Comparison of ENCODE assay signal across 8 mouse cellular contexts in the genomic region with DNA sequence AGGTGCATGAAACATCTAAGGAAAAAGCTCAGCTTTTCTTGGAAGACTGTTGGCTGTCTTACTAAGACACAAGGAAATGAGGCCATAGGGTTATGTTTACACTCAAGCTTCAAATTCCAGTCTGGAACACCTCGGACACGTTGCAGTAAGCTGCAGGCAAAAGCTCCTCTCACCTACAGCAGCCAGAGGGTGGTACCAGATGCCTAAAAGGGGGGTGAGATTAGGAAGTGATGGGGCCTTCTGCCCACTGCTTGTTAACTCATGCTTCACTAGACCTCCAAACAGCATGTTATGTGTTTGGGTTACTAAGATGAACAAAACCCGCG. TPM values are rescaled to one million over a fixed set of nuclear protein-coding genes. Genes with fewer than 3 reads are reported as not detected.
A peak's percentile ranks its signal among the peaks of the same experiment; 100 is the strongest.
DNase-seq lines count a peak whose midpoint lies in the region; ATAC-seq and TF ChIP-seq lines count a peak whose summit lies in the region.

No protein-coding gene starts in this region.

- H3K9me3 ChIP-seq in embryonic facial prominence, embryonic 14.5 days (ENCODE audit: control insufficient read depth, low read length): no peaks in the 10 kb centered on the region
- no peaks in the 10 kb centered on the region for H3K9me3 ChIP-seq in intestine, embryonic 16.5 days (ENCODE audit: control insufficient read depth, low read length)
- H3K9me3 ChIP-seq in neural tube, embryonic 12.5 days: no peaks in the 10 kb centered on the region

- no peak for DNase-seq in liver, adult 2 months (ENCODE audit: extremely low read depth, low read depth, low spot score)
- DNase-seq in liver: no peak
- DNase-seq in embryonic facial prominence, embryonic 14.5 days (ENCODE audit: low spot score): no peak
- DNase-seq in cerebellum, adult 8-10 months: no peak
- DNase-seq in cerebellum, adult 9-11 months: no peak
- no peak for DNase-seq in thymus, postnatal 10 days (ENCODE audit: low spot score in 2 of 2)

- peak overlapping the region; percentile 80 for H3K4me3 ChIP-seq in liver, adult 2 months (ENCODE audit: insufficient read depth, low read depth, low read length)
- peak overlapping the region; percentile 54 for H3K4me3 ChIP-seq in embryonic facial prominence, embryonic 14.5 days (ENCODE audit: low read depth, low read length)
- peak overlapping the region; percentile 58 for H3K4me3 ChIP-seq in intestine, embryonic 16.5 days (ENCODE audit: low read length)
- H3K4me3 ChIP-seq in neural tube, embryonic 12.5 days: peak overlapping the region; percentile 54

- peak overlapping the region; percentile 9; the same call in 1 of the 2 replicates for H3K27ac ChIP-seq in liver, adult 2 months (replicated peaks; ENCODE audit: insufficient read depth, low read depth, low read length)
- peak overlapping the region; percentile 93 for H3K27ac ChIP-seq in embryonic facial prominence, embryonic 14.5 days (replicated peaks; ENCODE audit: low read depth, low read length)
- peak overlapping the region; percentile 92 for H3K27ac ChIP-seq in intestine, embryonic 16.5 days (ENCODE audit: low read length)
- 0 out of 2 replicates have a peak overlapping the region, but pooled peaks have one; percentile 82 for H3K27ac ChIP-seq in neural tube, embryonic 12.5 days

- H3K4me1 ChIP-seq in liver, adult 2 months (ENCODE audit: control insufficient read depth, insufficient read depth, low read length): no peaks in the 10 kb centered on the region; the same call in 1 of the 2 replicates
- no peaks in the 10 kb centered on the region for H3K4me1 ChIP-seq in embryonic facial prominence, embryonic 14.5 days (ENCODE audit: control insufficient read depth, insufficient read depth, low read length)
- no peaks in the 10 kb centered on the region for H3K4me1 ChIP-seq in intestine, embryonic 16.5 days (ENCODE audit: control insufficient read depth, insufficient read depth, low read length)
- no peaks in the 10 kb centered on the region for H3K4me1 ChIP-seq in neural tube, embryonic 12.5 days

- H3K4me2 ChIP-seq in embryonic facial prominence, embryonic 14.5 days (ENCODE audit: low read depth, low read length): peak overlapping the region; percentile 49
- H3K4me2 ChIP-seq in intestine, embryonic 16.5 days (ENCODE audit: low read depth, low read length): peak overlapping the region; percentile 48; the same call in 1 of the 2 replicates
- peak overlapping the region; percentile 54 for H3K4me2 ChIP-seq in neural tube, embryonic 12.5 days (replicated peaks)

- TF ChIP-seq POLR2A in liver, adult 2 months (IDR thresholded peaks at IDR 0.05; ENCODE audit: extremely low read depth, insufficient read depth, low read length): no peak

- peaks cover 10% of the 10 kb centered on the region for H3K36me3 ChIP-seq in liver, adult 2 months (ENCODE audit: control insufficient read depth, insufficient read depth, low read length)
- peaks cover 10% of the 10 kb centered on the region; the same call in 1 of the 2 replicates for H3K36me3 ChIP-seq in embryonic facial prominence, embryonic 14.5 days (ENCODE audit: control insufficient read depth, insufficient read depth, low read length)
- no peaks in the 10 kb centered on the region for H3K36me3 ChIP-seq in intestine, embryonic 16.5 days (ENCODE audit: control insufficient read depth, insufficient read depth, low read length)
- no peaks in the 10 kb centered on the region for H3K36me3 ChIP-seq in neural tube, embryonic 12.5 days

- TF ChIP-seq CTCF in liver, adult 2 months (IDR thresholded peaks at IDR 0.05; ENCODE audit: low read depth, low read length): no peak

- peak overlapping the region; percentile 43; the same call in 1 of the 2 replicates for H3K9ac ChIP-seq in liver, adult 2 months (ENCODE audit: low read depth, low read length)
- peak overlapping the region; percentile 76 for H3K9ac ChIP-seq in embryonic facial prominence, embryonic 14.5 days (ENCODE audit: low read depth, low read length)
- peak overlapping the region; percentile 43; the same call in 1 of the 2 replicates for H3K9ac ChIP-seq in intestine, embryonic 16.5 days (ENCODE audit: low read depth, low read length)
- H3K9ac ChIP-seq in neural tube, embryonic 12.5 days: peak overlapping the region; percentile 55

- ATAC-seq in embryonic facial prominence, embryonic 14.5 days (ENCODE audit: low read depth): peak; percentile 68
- peak; percentile 65 for ATAC-seq in intestine, embryonic 16.5 days
- peak; percentile 65; the same call in 1 of the 2 replicates for ATAC-seq in neural tube, embryonic 12.5 days (ENCODE audit: low FRiP score, low read depth)

- WGBS in liver, adult 2 months: 2% methylated on average over 4 of the region's 4 CpGs
- WGBS in embryonic facial prominence, embryonic 14.5 days: 12% methylated on average over 4 of the region's 4 CpGs
- 11% methylated on average over 4 of the region's 4 CpGs for WGBS in intestine, embryonic 16.5 days
- WGBS in neural tube, embryonic 12.5 days: 17% methylated on average over 4 of the region's 4 CpGs

- no peaks in the 10 kb centered on the region for H3K79me2 ChIP-seq in liver, adult 2 months (ENCODE audit: control insufficient read depth, insufficient read depth, low read length)

- H3K27me3 ChIP-seq in liver, adult 2 months (ENCODE audit: control insufficient read depth, insufficient read depth, low read length): no peaks in the 10 kb centered on the region
- H3K27me3 ChIP-seq in embryonic facial prominence, embryonic 14.5 days (replicated peaks; ENCODE audit: control insufficient read depth, insufficient read depth, low read length): no peaks in the 10 kb centered on the region
- no peaks in the 10 kb centered on the region for H3K27me3 ChIP-seq in intestine, embryonic 16.5 days (replicated peaks; ENCODE audit: control insufficient read depth, insufficient read depth, low read length)
- H3K27me3 ChIP-seq in neural tube, embryonic 12.5 days (replicated peaks): no peaks in the 10 kb centered on the region

RNA-seq across cellular contexts. Expression of a gene that starts 0.6 kb away (rescaled TPM):
- 14.6 and 16.2 TPM in 2 replicates for total RNA-seq in liver, adult 2 months (2014; rRNA removed)
- polyA plus RNA-seq in liver, adult 2 months (2012; rRNA removed): 6.1 and 7.9 TPM in 2 replicates
- polyA plus RNA-seq in embryonic facial prominence, embryonic 14.5 days (2014; fragmentation: Nextera tagmentation; extraction: Ambion mirVana): 72.5 and 78.7 TPM in 2 replicates
- 44.8 and 50.3 TPM in 2 replicates for polyA plus RNA-seq in intestine, embryonic 16.5 days (2015; fragmentation: Nextera tagmentation; extraction: Ambion mirVana)
- polyA plus RNA-seq in neural tube, embryonic 12.5 days (2016; fragmentation: Nextera tagmentation; extraction: Ambion mirVana): 89.5 and 93.0 TPM in 2 replicates

RNA-seq across cellular contexts. Expression of a gene that starts 9.9 kb away (rescaled TPM):
- total RNA-seq in liver, adult 2 months (2014; rRNA removed): not detected in 2 replicates
- not detected in 2 replicates for polyA plus RNA-seq in liver, adult 2 months (2012; rRNA removed)
- not detected in 2 replicates for polyA plus RNA-seq in embryonic facial prominence, embryonic 14.5 days (2014; fragmentation: Nextera tagmentation; extraction: Ambion mirVana)
- not detected in 2 replicates for polyA plus RNA-seq in intestine, embryonic 16.5 days (2015; fragmentation: Nextera tagmentation; extraction: Ambion mirVana)
- not detected in 2 replicates for polyA plus RNA-seq in neural tube, embryonic 12.5 days (2016; fragmentation: Nextera tagmentation; extraction: Ambion mirVana)

RNA-seq across cellular contexts. Expression of a gene that starts 35.1 kb away (rescaled TPM):
- total RNA-seq in liver, adult 2 months (2014; rRNA removed): not detected in 2 replicates
- polyA plus RNA-seq in liver, adult 2 months (2012; rRNA removed): not detected in 2 replicates
- 0.35 and 0.52 TPM in 2 replicates for polyA plus RNA-seq in embryonic facial prominence, embryonic 14.5 days (2014; fragmentation: Nextera tagmentation; extraction: Ambion mirVana)
- polyA plus RNA-seq in intestine, embryonic 16.5 days (2015; fragmentation: Nextera tagmentation; extraction: Ambion mirVana): not detected in 2 replicates
- 0.18 and 0.27 TPM in 2 replicates for polyA plus RNA-seq in neural tube, embryonic 12.5 days (2016; fragmentation: Nextera tagmentation; extraction: Ambion mirVana)

Comparison
In these comparisons a context has a peak if more than half of its experiments do, and no peak if none do; other contexts are left out.
1. H3K27ac ChIP-seq: peak in every context shown above with its lines; median percentile 93 in embryonic facial prominence, embryonic 14.5 days; 92 in intestine, embryonic 16.5 days; 82 in neural tube, embryonic 12.5 days; 9 in liver, adult 2 months.